Mouse (Mus musculus) C2C12 (cell line): ENCODE measurements at regions not wholly inside any gene's neighbourhood (a gene's known extent, or its start where the extent isn't known, plus 50 kb on each side); places are given as distances from the start of the nearest gene placed in this dataset.

ENCODE experiments used
- H3K27me3 ChIP-seq: one replicate; pipeline ENCODE4 v1.6.1; 2011; ENCODE audit not compliant: control insufficient read depth, insufficient read depth, insufficient read length
- H3K36me3 ChIP-seq: one replicate; pipeline ENCODE4 v1.6.1; 2011; ENCODE audit not compliant: control insufficient read depth, insufficient read depth
- H3K4me3 ChIP-seq: one replicate; pipeline ENCODE4 v1.5.1; 2011; ENCODE audit warnings: mild to moderate bottlenecking, control low read depth; ENCODE audit not compliant: poor library complexity, insufficient read depth, severe bottlenecking
- H3K79me2 ChIP-seq: one replicate; pipeline ENCODE4 v1.6.1; 2011; ENCODE audit not compliant: control insufficient read depth, insufficient read depth
- H3K79me3 ChIP-seq: one replicate; pipeline ENCODE4 v1.6.1; 2011; ENCODE audit warnings: low read depth, control low read depth
- H3ac ChIP-seq: one replicate; pipeline ENCODE3; 2011; ENCODE audit warnings: low read depth; ENCODE audit not compliant: control insufficient read depth, insufficient read length
- CEBPB ChIP-seq: IDR thresholded peaks from one replicate; pipeline ENCODE4 v1.6.1; 2011; ENCODE audit warnings: low read depth, mild to moderate bottlenecking, control low read depth, moderate library complexity
- CTCF ChIP-seq: IDR thresholded peaks from one replicate; pipeline ENCODE4 v1.5.1; 2011; ENCODE audit not compliant: control insufficient read depth, insufficient read depth, insufficient read length
- FOSL1 ChIP-seq: IDR thresholded peaks from one replicate; pipeline ENCODE4 v1.8.0; 2011; ENCODE audit warnings: mild to moderate bottlenecking, low read length; ENCODE audit not compliant: poor library complexity, insufficient read depth, severe bottlenecking
- MAX ChIP-seq: IDR thresholded peaks from one replicate; pipeline ENCODE4 v1.6.1; 2011; ENCODE audit warnings: mild to moderate bottlenecking, control low read depth
- MYOD1 ChIP-seq: IDR thresholded peaks from one replicate; pipeline ENCODE4 v1.6.1; 2011; ENCODE audit warnings: low read depth; ENCODE audit not compliant: control insufficient read depth, insufficient read length
- MYOG ChIP-seq: IDR thresholded peaks from one replicate; pipeline ENCODE4 v1.6.1; 2011; ENCODE audit not compliant: control insufficient read depth, insufficient read length; ENCODE audit errors: extremely low read depth
- USF1 ChIP-seq: IDR thresholded peaks from one replicate; pipeline ENCODE4 v1.6.1; 2011; ENCODE audit warnings: low read depth, mild to moderate bottlenecking, control low read depth, moderate library complexity

- Histone ChIP-seq H3K79me3 (no peaks in the 10 kb centered on the region), H3K79me2 (no peaks in the 10 kb centered on the region), H3K4me3 (no peak overlapping the region), H3ac (no peak overlapping the region), H3K27me3 (peaks cover 60% of the 10 kb centered on the region), H3K36me3 (no peaks in the 10 kb centered on the region)
- no peak for TF ChIP-seq MYOD1
- TF ChIP-seq FOSL1, result no peak
- no peak for TF ChIP-seq MYOG
- TF ChIP-seq CTCF, result no peak
- no peak for TF ChIP-seq USF1
- TF ChIP-seq MAX, result no peak
- no peak for TF ChIP-seq CEBPB
These were observed 118.4 kb downstream of the Cryba4 start for GRCm38 (mm10) chr5:112133688-112134573.

- Histone ChIP-seq H3K79me3 (no peaks in the 10 kb centered on the region), H3ac (no peak overlapping the region), H3K36me3 (no peaks in the 10 kb centered on the region), H3K27me3 (peaks cover 53% of the 10 kb centered on the region), H3K79me2 (no peaks in the 10 kb centered on the region), H3K4me3 (no peak overlapping the region)
- no peak for TF ChIP-seq MYOD1
- no peak for TF ChIP-seq MYOG
- TF ChIP-seq MAX, result no peak
- no peak for TF ChIP-seq FOSL1
- no peak for TF ChIP-seq CTCF
- no peak for TF ChIP-seq CEBPB
- TF ChIP-seq USF1, result no peak
These were observed 115.7 kb downstream of the Cryba4 start for GRCm38 (mm10) chr5:112136646-112137045.

- Histone ChIP-seq H3K27me3 (peaks cover 45% of the 10 kb centered on the region), H3K36me3 (no peaks in the 10 kb centered on the region), H3K4me3 (no peak overlapping the region), H3K79me3 (no peaks in the 10 kb centered on the region), H3ac (no peak overlapping the region), H3K79me2 (no peaks in the 10 kb centered on the region)
- TF ChIP-seq MYOG (no peak), MAX (no peak), FOSL1 (no peak), CTCF (no peak), CEBPB (no peak), USF1 (no peak), MYOD1 (no peak)
These were observed 114.1 kb downstream of the Cryba4 start for GRCm38 (mm10) chr5:112138246-112138645.

GRCm38 (mm10) chr5:112142731-112143130 is 109.6 kb downstream of the Cryba4 start:
- no peak for TF ChIP-seq USF1
- TF ChIP-seq MYOG, result no peak
- no peak for TF ChIP-seq CTCF
- no peak for TF ChIP-seq CEBPB
- TF ChIP-seq MAX, result no peak
- TF ChIP-seq MYOD1, result no peak
- TF ChIP-seq FOSL1, result no peak

GRCm38 (mm10) chr5:112143993-112144621 is 108.2 kb downstream of the Cryba4 start:
- Histone ChIP-seq H3K4me3 (no peak overlapping the region), H3K79me2 (no peaks in the 10 kb centered on the region), H3K79me3 (no peaks in the 10 kb centered on the region), H3K27me3 (peaks cover 10% of the 10 kb centered on the region), H3ac (no peak overlapping the region), H3K36me3 (no peaks in the 10 kb centered on the region)
- TF ChIP-seq MAX (no peak), USF1 (no peak), MYOD1 (no peak), MYOG (no peak), FOSL1 (no peak), CTCF (no peak), CEBPB (no peak)

More at GRCm38 (mm10) chr5:112142731-112143130, 109.6 kb downstream of the Cryba4 start:
- H3K4me3 ChIP-seq, result no peak overlapping the region
- no peaks in the 10 kb centered on the region for H3K79me2 ChIP-seq
- H3K27me3 ChIP-seq, result peaks cover 16% of the 10 kb centered on the region
- no peak overlapping the region for H3ac ChIP-seq
- no peaks in the 10 kb centered on the region for H3K36me3 ChIP-seq
- H3K79me3 ChIP-seq, result no peaks in the 10 kb centered on the region
